Mouse (Mus musculus): ENCODE data around the gene Mipol1.
"Not testable (repeated sequence)": the region's sequence is repeated elsewhere in the genome, so short reads cannot be mapped to it uniquely, and the experiment has no call there.

Gene Mipol1

DNA sequence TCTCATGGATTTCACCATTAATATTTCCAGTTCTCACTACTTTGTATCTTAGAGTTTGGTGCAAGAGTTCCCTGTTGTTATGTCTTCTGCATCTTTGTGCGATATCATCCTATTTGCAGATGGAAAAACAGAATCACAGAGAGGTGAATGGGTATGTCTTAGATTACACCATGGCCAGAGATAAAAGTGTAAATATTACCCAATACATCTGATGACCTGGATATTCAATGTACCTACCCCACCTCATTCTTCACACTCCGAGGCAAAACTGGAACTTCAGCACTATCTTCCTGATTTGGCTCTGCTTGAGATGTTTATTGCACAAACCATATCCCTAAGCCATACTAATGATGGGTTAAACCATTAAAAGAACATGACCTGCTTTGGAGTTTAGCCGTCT is 198.0 kb downstream of the Mipol1 start:
- no peak for DNase-seq (ENCODE audit: low spot score)

DNA sequence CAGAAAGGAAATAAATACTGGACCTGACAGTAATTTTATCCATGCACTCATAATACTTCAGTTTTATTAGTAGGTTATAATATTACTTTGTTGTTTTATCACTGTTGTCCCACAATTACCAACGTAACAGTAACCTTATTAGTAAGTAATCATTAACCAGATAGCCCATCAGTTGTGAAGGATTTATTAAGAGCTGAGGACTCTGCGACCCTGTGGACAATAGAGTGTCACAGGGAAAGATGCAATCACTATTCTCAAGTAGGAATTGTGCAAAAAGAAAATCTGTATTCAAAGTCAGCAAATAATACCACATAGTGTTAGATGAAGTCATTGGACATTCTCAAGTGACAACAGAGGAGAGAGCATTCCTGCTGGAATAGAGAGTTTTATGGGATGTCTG is 198.5 kb downstream of the Mipol1 start:
- no peak for DNase-seq (ENCODE audit: low spot score)

DNA sequence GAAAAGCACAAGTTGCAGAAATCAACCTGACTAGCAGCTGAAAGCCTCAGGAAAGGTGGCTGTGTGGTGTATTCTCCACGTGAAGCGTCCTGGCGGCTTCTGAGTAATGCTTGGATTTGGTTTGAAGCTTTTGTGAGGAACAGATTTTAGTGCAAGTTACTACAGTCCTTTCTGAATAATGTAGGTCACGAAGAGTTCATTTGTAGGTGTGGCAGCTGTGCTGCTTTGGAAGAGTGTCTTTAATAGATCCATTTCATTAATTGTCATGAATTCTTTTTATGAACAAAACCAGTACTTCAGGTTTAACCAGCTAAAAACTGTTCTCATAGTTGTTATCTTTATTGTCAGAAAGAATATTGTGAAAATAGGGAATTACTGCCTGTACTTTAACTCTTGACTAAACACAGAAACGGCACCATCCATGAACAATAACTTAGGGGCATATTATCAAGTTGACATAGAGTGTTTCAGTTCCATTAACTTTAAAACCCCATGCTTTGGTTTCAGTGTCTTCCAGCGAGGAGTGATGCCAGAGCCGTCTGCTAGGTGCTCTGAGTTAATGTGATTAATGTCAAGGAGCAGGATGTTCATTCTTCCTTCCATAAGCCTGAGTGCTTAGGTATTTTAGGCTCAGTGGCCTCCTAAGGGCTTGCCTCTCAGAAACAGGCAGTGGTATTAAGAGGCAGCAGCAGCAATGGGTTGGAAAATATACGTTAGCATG is 206.9 kb downstream of the Mipol1 start:
- DNase-seq (ENCODE audit: low spot score) = not testable (repeated sequence)

DNA sequence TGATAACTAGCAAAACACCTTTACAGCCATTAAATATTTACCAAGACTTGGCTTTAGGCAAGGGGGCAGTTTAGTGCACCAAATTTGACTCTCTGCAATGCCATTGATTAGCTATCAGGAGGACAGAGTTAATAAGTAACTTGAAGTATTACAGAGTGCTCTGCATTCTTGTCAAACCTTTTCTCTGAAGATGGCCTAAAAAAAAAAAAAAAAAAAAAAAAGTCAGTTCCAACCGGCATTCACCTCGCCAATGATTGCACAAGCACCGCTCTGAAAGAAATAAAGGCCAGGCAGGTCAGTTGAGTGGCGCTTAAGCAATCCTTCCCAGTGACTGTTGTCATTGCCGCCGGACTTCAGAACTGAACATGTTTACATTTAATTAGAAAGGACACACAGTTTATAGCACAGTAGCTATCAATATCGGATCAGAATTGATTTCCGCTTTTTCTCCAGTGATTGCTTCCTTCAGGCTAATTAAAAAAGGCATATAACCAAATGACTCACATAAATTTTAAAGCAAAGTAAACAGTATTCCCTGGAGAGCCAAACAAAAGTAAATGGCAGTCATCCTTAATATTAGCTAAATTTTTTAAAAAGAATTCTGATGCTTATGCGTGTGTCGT is 214.2 kb downstream of the Mipol1 start:
- DNase-seq (ENCODE audit: low spot score) = no peak

DNA sequence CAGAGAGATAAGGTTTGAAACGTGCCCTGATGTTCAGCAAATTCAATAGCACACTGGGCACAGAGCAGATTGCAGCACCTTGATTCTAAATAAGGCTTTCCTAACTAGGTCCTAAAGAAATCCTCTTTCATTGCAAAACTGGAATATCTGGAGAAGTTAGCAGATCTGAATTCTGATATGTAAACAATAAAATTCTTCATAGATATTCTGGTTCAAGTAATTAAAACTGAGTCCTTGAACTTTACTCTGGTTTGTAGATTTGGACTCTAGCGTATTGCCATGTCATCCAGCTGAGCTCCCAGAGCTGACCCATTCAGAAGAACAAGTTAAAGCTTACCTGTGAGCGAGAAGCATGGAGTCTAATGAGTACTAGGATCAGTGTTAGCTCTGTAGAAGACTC is 217.1 kb downstream of the Mipol1 start:
- no peak for DNase-seq (ENCODE audit: low spot score)

- no peak for DNase-seq (ENCODE audit: low spot score)
Measured at GRCm38 (mm10) chr12:57449299-57449698, 219.1 kb downstream of the Mipol1 start.

DNA sequence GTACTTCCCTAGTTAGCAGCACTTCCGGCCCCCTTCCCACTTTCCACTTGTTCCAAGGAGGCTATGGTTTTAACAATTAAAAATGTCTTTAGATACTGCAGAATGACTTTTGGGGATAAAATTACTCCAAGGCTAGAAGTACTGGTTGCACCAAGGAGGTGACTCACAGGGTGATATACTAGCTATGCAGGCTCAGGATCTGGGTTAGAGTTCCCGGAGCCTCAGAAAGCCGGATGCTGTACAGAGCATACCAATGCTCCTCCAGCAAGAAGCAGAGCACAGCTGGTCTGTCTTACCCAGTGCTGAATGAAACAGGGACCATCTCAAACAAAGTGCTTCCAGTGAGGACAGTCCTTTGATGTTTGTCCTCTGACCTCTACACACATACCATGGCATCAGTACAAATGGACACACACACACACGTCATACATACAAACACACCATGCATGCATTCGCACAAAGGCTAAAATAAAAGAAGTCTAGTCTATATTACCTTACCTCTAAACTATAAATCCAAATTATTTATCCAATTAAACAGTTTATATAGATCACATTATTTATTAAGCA is 219.9 kb downstream of the Mipol1 start:
- no peak for DNase-seq (ENCODE audit: low spot score)

DNA sequence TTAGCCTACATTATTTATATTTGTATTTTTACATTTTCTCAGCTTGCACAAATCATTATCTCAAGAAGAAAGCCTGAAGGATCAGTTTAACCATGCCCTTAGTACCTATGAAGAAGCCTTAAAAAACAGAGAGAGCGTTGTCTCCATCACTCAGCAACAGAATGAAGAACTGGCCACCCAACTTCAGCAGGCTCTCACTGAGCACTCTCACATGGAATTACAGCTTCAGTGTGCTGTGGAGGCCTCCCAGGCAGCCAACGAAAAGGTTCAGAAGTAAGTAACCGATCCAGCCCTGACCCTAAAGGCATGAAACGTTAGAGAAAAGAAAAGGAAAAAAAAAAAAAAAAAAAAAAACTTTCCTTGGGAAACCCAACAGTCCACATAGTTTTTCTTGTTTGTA is 226.7 kb downstream of the Mipol1 start:
- DNase-seq (ENCODE audit: low spot score) = no peak

DNA sequence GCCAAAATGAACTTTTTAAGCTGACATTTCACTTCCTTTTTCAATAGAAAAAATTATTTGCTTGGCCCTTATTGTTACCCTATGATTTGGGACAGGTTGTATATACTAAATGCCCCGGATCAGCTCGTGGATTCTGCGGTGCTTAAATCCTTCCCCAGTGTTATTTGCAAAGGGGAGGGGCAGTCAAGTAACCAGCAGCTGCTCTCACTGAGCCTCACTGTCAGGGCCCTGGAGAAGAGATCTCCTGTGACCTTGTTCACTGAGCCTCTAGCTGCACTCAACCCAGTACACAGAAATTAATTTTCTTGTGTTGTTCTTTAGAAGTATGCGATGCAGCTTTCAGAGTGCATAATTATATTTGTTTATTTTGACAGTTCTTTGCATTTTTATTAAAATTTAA is 227.1 kb downstream of the Mipol1 start:
- no peak for DNase-seq (ENCODE audit: low spot score)

GRCm38 (mm10) chr12:57464520-57465334 is 234.5 kb downstream of the Mipol1 start:
- DNase-seq (ENCODE audit: low spot score) = no peak

DNA sequence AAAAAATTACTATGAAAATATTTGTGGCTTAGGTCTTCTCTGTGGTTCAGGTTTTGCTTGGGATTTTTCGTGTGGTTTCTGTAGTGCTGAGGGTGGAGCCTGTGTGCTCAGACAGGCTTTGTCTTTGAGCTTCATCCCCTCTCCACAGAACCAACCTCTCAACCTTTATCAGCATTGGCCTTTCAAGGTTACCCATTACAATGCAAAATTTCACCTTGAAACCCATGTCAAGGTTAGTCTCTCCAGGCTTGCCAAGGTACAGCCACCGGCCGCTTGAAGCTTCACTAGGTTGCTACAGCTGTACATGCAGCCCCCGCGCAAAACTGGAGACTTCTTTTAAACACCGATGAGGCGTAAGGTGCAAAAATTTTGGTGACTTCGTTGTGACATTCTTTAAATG is 241.6 kb downstream of the Mipol1 start:
- no peak for DNase-seq (ENCODE audit: low spot score)

GRCm38 (mm10) chr12:57476876-57477275 is 246.6 kb downstream of the Mipol1 start:
- DNase-seq (ENCODE audit: low spot score) = no peak

GRCm38 (mm10) chr12:57481823-57482222 is 251.6 kb downstream of the Mipol1 start:
- no peak for DNase-seq (ENCODE audit: low spot score)

GRCm38 (mm10) chr12:57496347-57497119 is 266.3 kb downstream of the Mipol1 start:
- DNase-seq (ENCODE audit: low spot score) = no peak

DNA sequence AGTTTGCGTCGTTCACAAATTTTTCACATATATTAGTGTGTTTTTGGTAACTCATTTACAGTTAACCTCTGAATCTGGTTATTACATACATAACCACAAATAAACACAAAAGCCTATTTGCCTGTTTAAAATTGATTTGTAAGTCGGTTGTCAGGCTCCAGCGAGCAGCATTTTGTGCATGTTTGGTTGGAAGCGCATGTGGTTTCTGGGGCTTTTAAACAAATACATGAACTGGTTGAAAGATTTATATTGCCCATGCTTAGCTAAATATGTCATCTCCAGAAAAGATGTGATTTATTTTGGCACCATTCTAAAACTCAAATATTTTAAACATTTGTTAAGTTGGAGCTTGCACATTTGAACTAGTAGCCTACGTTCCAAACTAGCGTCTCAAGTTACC is 270.0 kb downstream of the Mipol1 start:
- no peak for DNase-seq (ENCODE audit: low spot score)

GRCm38 (mm10) chr12:57505329-57505728 is 275.1 kb downstream of the Mipol1 start:
- no peak for DNase-seq (ENCODE audit: low spot score)

DNA sequence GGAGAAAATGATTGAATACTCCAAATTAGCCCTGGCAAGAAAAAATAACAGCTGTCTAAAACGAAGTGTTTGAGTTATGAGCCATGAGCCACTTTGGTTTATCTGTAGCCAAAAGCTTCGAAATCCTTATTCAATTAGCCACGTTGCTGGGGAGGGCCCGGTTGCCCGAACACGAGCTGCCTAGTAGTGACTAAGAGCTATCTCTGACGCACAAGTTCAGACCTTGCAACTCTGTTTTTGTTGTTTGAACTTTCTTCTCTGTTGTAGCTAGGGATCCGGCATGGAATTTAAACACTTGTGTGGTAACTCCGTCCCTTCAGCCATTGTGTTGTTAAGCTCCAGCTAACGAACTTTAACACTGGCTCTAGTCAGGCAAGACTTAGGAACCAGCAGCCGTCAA is 278.7 kb downstream of the Mipol1 start:
- no peak for DNase-seq (ENCODE audit: low spot score)

DNA sequence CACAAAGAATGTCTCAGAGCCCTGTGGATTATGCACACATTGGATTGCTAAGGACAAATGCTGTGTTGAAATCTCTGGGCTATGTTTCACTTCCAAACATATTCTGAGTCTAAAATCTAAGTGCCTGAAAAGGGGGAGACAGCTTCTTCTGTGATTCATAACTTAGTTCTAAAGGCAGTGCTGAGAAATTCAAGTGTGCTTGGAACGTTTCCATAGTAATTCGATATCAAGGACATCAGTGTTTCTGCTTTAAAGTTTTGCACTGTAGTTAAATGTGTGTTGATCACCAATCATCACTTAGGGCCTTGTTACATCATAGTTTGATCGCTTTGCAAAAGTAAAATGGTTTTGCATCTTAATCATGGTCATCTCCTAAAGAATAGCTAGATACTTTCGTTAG is 279.5 kb downstream of the Mipol1 start:
- DNase-seq (ENCODE audit: low spot score) = no peak

- no peak for DNase-seq (ENCODE audit: low spot score)
Measured at GRCm38 (mm10) chr12:57511127-57511526, 280.9 kb downstream of the Mipol1 start.

- no peak for DNase-seq (ENCODE audit: low spot score)
Measured at GRCm38 (mm10) chr12:57511560-57511959, 281.3 kb downstream of the Mipol1 start.

DNA sequence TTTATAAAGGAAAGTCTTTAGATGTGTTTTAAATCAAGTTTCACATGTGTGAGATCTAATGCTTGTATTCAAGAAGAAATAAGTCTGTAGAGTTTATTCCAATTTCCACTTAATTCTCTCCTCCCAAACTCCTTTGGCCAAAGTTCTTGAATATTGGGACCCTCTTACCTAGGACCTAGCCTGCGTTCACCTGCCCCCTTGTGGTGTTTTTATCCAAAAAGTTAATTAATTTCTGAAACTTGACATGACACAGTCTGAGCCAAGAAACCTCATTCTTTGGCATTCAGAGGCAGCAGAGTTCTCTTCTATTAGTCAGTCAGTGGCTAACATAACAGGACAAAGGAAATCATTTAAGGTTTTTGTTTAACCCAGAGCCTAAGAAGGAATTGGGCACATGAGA is 284.3 kb downstream of the Mipol1 start:
- DNase-seq (ENCODE audit: low spot score) = no peak

Data from ovary, adult 18-20 months (tissue).